Mouse (Mus musculus) urinary bladder, postnatal 25 days (tissue): ENCODE data around the gene Naa20.

Experiments
- DNase-seq: peaks from one replicate; pipeline ENCODE4 v3.0.0; 2022; ENCODE audit warnings: low spot score

The Naa20 gene

GRCm38 (mm10) chr2:145950239-145950638 is 48.3 kb downstream of the Naa20 start:
- DNase-seq = no peak

- no peak for DNase-seq
Observed at GRCm38 (mm10) chr2:145952726-145953125, 50.8 kb downstream of the Naa20 start.

GRCm38 (mm10) chr2:145955844-145956243 is 53.9 kb downstream of the Naa20 start:
- DNase-seq = no peak

- no peak for DNase-seq
Observed at GRCm38 (mm10) chr2:145956318-145956717, 54.4 kb downstream of the Naa20 start.

DNA sequence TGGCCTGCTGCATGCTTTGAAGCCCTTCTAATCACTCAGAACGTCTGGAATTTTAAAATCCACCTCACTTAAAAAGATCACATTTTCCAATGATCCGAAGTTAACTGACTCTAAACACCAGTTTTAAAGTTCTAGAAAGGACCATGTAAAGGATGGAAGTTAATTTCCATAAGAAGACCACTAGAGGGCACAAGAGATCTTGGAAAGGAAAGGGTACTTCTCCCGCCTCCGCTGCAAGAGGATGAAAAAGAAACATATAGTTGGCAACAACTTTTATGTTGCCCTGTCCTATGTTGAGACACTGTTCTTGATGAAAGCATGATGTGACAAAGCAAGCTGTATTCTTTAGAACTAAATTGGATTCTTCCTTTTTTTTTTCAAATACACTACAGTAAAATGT is 55.6 kb downstream of the Naa20 start:
- no peak for DNase-seq

DNA sequence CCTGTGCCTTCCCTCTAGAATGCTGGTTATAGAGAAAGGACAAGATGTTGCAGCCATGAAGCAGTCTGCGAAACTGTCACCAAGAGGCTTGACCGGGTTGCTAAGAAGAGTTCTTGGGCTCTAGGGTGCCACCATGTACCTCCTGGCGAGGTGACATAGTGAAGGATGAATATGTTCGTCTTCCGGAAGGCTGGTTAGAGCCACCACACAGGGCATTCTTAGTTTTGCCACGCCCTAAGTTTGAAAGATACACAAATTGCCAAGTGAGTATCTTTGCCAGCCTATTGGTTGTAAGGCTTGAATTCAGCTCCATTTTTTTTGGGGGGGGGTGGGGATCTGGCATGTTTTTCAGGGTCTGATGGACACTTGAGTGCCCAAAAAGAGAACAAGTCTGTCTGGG is 56.2 kb downstream of the Naa20 start:
- no peak for DNase-seq

- no peak for DNase-seq
Observed at GRCm38 (mm10) chr2:145958551-145958950, 56.7 kb downstream of the Naa20 start.

GRCm38 (mm10) chr2:145961861-145962260 is 60.0 kb downstream of the Naa20 start:
- no peak for DNase-seq
